Mouse (Mus musculus): ENCODE results near the gene Zbtb2.

The Zbtb2 gene

GRCm38 (mm10) chr10:4386609-4387591, 1.0 kb downstream of the Zbtb2 start:
- DNase-seq (ENCODE audit: low read depth, low spot score): peak; percentile 98

- DNase-seq (ENCODE audit: low read depth, low spot score): no peak
Measured at GRCm38 (mm10) chr10:4384244-4384643, 3.7 kb downstream of the Zbtb2 start.

- DNase-seq (ENCODE audit: low read depth, low spot score): no peak
Measured at GRCm38 (mm10) chr10:4380748-4381147, 7.2 kb downstream of the Zbtb2 start.

GRCm38 (mm10) chr10:4376931-4377330, 11.0 kb downstream of the Zbtb2 start:
- no peak for DNase-seq (ENCODE audit: low read depth, low spot score)

GRCm38 (mm10) chr10:4376461-4376860, 11.4 kb downstream of the Zbtb2 start:
- DNase-seq (ENCODE audit: low read depth, low spot score): no peak

- DNase-seq (ENCODE audit: low read depth, low spot score): no peak
Measured at GRCm38 (mm10) chr10:4375267-4375666, 12.6 kb downstream of the Zbtb2 start.

- DNase-seq (ENCODE audit: low read depth, low spot score): no peak
Measured at GRCm38 (mm10) chr10:4374734-4375133, 13.2 kb downstream of the Zbtb2 start.

- no peak for DNase-seq (ENCODE audit: low read depth, low spot score)
Measured at GRCm38 (mm10) chr10:4374239-4374638, 13.7 kb downstream of the Zbtb2 start.

GRCm38 (mm10) chr10:4373558-4373957, 14.3 kb downstream of the Zbtb2 start:
- DNase-seq (ENCODE audit: low read depth, low spot score): no peak

- peak; percentile 57 for DNase-seq (ENCODE audit: low read depth, low spot score)
Measured at GRCm38 (mm10) chr10:4372011-4372410, 15.9 kb downstream of the Zbtb2 start.

GRCm38 (mm10) chr10:4370105-4370504, 17.8 kb downstream of the Zbtb2 start:
- DNase-seq (ENCODE audit: low read depth, low spot score): no peak

GRCm38 (mm10) chr10:4364618-4365017, 23.3 kb downstream of the Zbtb2 start:
- no peak for DNase-seq (ENCODE audit: low read depth, low spot score)

- DNase-seq (ENCODE audit: low read depth, low spot score): peak; percentile 72
Measured at GRCm38 (mm10) chr10:4357435-4357834, 30.5 kb downstream of the Zbtb2 start.

GRCm38 (mm10) chr10:4356640-4357039, 31.3 kb downstream of the Zbtb2 start:
- peak; percentile 21 for DNase-seq (ENCODE audit: low read depth, low spot score)

GRCm38 (mm10) chr10:4355882-4356451, 31.9 kb downstream of the Zbtb2 start:
- DNase-seq (ENCODE audit: low read depth, low spot score): peak; percentile 65

- no peak for DNase-seq (ENCODE audit: low read depth, low spot score)
Measured at GRCm38 (mm10) chr10:4354371-4355260, 33.3 kb downstream of the Zbtb2 start.

GRCm38 (mm10) chr10:4347591-4347990, 40.3 kb downstream of the Zbtb2 start:
- DNase-seq (ENCODE audit: low read depth, low spot score): no peak

GRCm38 (mm10) chr10:4347136-4347492, 40.8 kb downstream of the Zbtb2 start:
- DNase-seq (ENCODE audit: low read depth, low spot score): no peak

- DNase-seq (ENCODE audit: low read depth, low spot score): peak; percentile 82
Measured at GRCm38 (mm10) chr10:4346489-4347135, 41.3 kb downstream of the Zbtb2 start.

GRCm38 (mm10) chr10:4341430-4341829, 46.5 kb downstream of the Zbtb2 start:
- peak; percentile 61 for DNase-seq (ENCODE audit: low read depth, low spot score)

GRCm38 (mm10) chr10:4338863-4339461, 48.9 kb downstream of the Zbtb2 start:
- DNase-seq (ENCODE audit: low read depth, low spot score): no peak
